Mouse (Mus musculus) monocyte, adult 59 days (primary cell): ENCODE measurements around the gene Psmb3. TPM values are rescaled to one million over a fixed set of nuclear protein-coding genes. Genes with fewer than 3 reads are reported as not detected.

Experiments
- total RNA-seq, 2 experiments: library from RNA; stranded (reverse); gene quantifications; one replicate each; pipeline ENCODE4 v1.2.4; 2023

Gene Psmb3
- total RNA-seq: 100 to 1,000 TPM; 115 to 120 TPM

DNA sequence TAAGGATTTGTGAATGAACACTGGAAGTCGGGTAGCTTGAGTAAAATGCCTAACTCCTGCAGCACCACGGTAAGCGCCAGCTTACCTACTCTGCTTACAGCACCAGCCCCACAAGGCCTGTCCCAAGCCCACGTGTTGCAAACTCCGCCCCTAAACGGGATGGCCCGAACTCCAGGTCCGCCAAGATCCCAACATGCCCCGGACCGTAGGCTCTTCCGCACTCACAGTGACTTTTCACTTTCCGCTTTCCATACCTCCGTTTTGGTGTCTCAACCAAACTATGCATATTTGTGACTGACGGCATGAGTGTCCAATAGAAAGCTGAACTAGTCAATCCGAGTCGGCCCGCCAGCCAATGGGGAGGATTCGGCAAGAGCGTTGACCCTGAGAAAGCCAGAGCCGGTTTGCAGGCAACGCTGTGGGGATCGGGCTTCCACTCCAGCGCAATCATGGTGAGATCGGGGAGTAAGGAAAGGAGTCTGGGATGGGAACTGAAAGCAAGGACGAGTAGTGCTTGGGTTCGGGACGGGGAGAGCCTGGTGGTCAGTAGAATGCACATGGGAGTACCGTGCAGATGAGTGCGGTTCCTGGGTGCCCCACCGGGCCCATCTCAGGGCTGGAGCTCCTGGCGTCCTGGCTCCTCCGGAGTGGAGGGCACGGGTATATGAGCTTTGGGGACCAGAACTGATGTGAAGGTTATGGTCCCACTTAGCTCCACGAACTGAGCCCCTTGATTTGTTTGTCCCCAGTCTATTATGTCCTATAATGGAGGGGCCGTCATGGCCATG lies at the start of gene Psmb3:
Gene Psmb3 (plus strand): TSS at position 361 of the 788 bp plus-strand sequence.

DNA sequence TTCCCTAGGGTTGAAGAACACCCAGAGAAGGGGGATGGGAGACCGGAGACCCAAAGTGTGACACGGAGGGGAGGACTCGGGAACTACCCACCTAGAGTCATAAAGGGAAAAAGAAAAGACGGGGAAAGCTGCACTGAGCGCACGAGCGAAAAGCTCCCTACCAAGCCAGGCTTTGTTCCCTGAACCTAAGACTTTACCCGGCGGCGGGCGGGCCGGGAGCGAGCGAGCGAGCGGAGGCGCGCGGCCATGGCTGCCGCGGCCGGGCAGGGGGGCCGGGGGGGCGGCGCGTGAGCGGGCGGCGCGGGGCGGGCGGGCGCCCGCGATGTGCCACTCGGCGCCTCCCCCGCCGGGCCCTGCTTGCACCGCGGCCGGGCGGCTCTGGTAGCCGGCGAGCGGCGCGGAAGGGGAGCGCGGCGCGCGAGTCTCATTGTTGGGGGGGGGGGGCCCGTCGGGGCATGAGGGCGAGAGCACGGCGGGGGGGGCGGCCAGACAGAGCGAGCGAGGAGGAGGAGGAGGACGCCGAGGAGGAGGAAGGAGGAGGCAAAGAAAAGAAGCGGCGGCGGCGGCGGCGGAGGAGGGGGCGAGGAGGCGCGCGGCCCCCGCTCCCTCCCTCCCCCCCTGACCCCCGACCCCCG lies 40.2 kb upstream of the Psmb3 start, which contains the start of gene Mllt6:
Gene Mllt6 (plus strand): TSS at position 522 of the 635 bp plus-strand sequence.

DNA sequence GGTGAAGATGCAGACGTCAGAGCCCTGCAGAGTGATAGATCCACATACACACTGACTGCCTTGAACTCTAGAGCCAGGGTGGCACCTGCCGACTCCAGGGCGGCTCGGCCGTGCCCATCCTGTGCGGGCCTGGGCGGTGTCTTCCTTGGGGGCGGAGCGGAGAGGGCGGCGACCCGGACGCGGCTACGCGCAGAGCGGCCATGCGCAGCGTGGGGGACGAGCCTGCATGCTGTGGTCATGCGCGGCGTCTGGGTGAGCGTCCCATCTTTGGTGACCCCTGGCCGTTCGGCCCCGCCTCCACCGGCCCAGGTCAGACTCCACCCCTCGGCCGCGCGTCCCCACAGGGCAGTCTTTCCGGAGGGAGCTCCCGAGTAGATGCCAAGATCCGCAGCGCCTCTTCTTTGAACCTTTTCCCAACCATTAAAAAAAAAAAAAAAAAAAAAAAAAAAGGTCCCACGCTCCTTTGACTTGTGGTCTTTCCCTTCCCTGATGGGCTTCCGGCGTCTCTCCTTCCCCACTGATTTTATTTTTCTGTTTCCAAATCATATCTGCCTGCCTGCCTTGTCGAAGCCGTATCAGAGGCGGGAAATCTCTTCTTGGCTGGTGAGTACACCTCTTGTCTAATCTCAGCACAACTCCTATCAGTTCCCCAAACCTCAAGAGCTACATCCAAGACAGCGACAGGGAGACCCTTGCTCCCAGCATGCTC lies 17.4 kb upstream of the Psmb3 start, which contains the start of gene Cisd3:
Gene Cisd3 (plus strand): TSS at position 214 of the 709 bp plus-strand sequence.

DNA sequence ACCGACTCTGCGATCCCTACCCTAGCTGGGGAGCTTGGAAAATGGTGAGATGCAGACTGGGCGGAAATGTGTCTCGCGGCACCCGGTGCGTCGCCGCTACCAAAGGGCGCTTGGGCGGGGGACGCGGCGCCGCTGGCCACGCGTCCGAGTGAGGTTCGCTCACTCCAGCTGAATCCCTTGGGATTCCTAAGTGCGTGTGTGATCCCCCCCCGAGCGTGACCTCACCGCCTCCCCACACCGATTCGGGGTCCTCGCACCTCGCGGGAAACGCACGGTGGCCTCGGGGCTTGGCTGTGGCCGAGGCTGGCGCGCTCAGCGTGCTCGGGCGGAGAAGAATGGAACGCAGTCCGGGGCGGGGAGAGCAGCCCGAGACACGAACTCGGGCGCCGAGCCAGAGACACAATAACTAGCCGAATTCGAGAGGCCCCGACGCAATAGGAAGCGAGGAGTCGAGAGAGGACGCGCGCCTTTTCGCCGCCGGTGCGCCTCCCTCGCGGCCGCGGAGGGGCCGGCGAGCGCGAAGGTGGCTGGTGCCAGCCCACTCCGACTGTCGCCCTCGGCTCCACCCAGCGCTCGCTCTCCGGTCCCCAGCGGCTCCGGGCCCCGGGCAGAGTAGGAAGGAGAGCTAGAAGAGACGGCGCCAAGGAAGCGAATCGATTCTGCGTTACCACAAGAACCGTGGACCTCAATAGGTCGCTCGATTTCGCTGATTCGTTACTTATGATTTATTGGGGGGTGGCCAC lies 3.0 kb upstream of the Psmb3 start, which contains the start of gene Pcgf2:
Gene Pcgf2 (minus strand): TSS at position 495 of the 743 bp plus-strand sequence.

GRCm38 (mm10) chr11:97744063-97744717 lies 41.0 kb downstream of the Psmb3 start, which contains the start of gene Pip4k2b:
Gene Pip4k2b, minus strand, starts transcription at chr11:97744704.

Other genes starting within 250 kb of the Psmb3 start
- gene 4933428G20Rik, start 203.1 kb upstream of the Psmb3 start, total RNA-seq: not detected
- gene Srcin1, start 127.2 kb upstream of the Psmb3 start, total RNA-seq: under 1 TPM; 0.13 to 0.15 TPM
- gene Epop, start 73.7 kb upstream of the Psmb3 start, total RNA-seq: 1 to 10 TPM; 1.8 to 3.6 TPM
- gene Mllt6, start 40.0 kb upstream of the Psmb3 start, total RNA-seq: 10 to 100 TPM; 44.3 to 51.2 TPM
- gene Cisd3, start 17.6 kb upstream of the Psmb3 start, total RNA-seq: 10 to 100 TPM; 21.6 to 21.7 TPM
- gene Pcgf2, start 2.9 kb upstream of the Psmb3 start, total RNA-seq: 1 to 10 TPM; 2.8 to 2.9 TPM
- gene Pip4k2b, start 41.3 kb downstream of the Psmb3 start, total RNA-seq: 10 to 100 TPM; 34.2 to 37.9 TPM
- 10 to 100 TPM; 41.5 to 42.0 TPM for gene Cwc25, start 63.2 kb downstream of the Psmb3 start, total RNA-seq
- gene 1700001P01Rik, start 72.5 kb downstream of the Psmb3 start, total RNA-seq: not detected
- gene Rpl23, start 79.0 kb downstream of the Psmb3 start, total RNA-seq: 1,000 to 10,000 TPM; 1,105 to 1,260 TPM
- gene Lasp1, start 95.6 kb downstream of the Psmb3 start, total RNA-seq: 100 to 1,000 TPM; 164 to 170 TPM
- gene B230217C12Rik, start 137.4 kb downstream of the Psmb3 start, total RNA-seq: 1 to 10 TPM; 1.0 to 1.5 TPM
- gene Fbxo47, start 180.8 kb downstream of the Psmb3 start, total RNA-seq: under 1 TPM; 0.24 to 0.27 TPM